11 mouse cellular contexts compared by ENCODE assay signal in genomic region chr1:164681582-164681981, GRCm38 (mm10).
DNase-seq lines count a peak whose midpoint lies in the region; ATAC-seq and TF ChIP-seq lines count a peak whose summit lies in the region.
"Had no signal": no experiment of that assay in that cellular context is flagged by ENCODE, and none has a peak within 500 bp of the region (broad histone marks: within the 10 kb centered on the region; RNA-seq: fewer than 3 reads in every experiment).

No protein-coding gene starts in this region.

- no peaks in the 10 kb centered on the region for H3K4me1 ChIP-seq in hindbrain, embryonic 16.5 days (ENCODE audit: control insufficient read depth, insufficient read depth, low read depth, low read length)
- H3K4me1 ChIP-seq: midbrain, embryonic 10.5 days; neural tube, embryonic 13.5 days had no signal

- H3K4me3 ChIP-seq in left cerebral cortex, adult 2 months, result no peak overlapping the region
- H3K4me3 ChIP-seq in hindbrain, embryonic 16.5 days (ENCODE audit: low read length), result no peak overlapping the region
- H3K4me3 ChIP-seq: midbrain, embryonic 10.5 days; neural tube, embryonic 13.5 days had no signal

- no peak for ATAC-seq in hindbrain, embryonic 16.5 days

- intact Hi-C loops in left cerebral cortex, adult 2 months (cut with DNase I), result loop anchor here (5.0 to 10.0 kb wide), 5 partner anchors 76 to 357 kb away; no protein-coding TSS in a partner anchor

- DNase-seq in cerebellum, postnatal 25 days, result peak; percentile 6
- no peak for DNase-seq in cerebellum, adult 18-20 months
- DNase-seq in left cerebral cortex, adult 2 months (ENCODE audit: extremely low spot score in 1 of 2, low spot score in 2 of 2), result peak in 1 of 2 experiments; percentile 25
- DNase-seq in left cerebral cortex, adult 8-10 months (ENCODE audit: low spot score in 2 of 2), result no peak
- peak; percentile 81 for DNase-seq in fat pad, adult 2 months (ENCODE audit: extremely low read depth, low read depth, low spot score)
- peak; percentile 43 for DNase-seq in lung, postnatal 10 days
- no peak for DNase-seq in thymus, postnatal 14 days
- DNase-seq: liver had no signal

- 57% methylated on average over 5 of the region's 5 CpGs for WGBS in hindbrain, embryonic 16.5 days

- no peak for TF ChIP-seq CTCF in left cerebral cortex, adult 2 months (IDR thresholded peaks at IDR 0.05)

- H3K4me2 ChIP-seq in hindbrain, embryonic 16.5 days (ENCODE audit: low read length), result no peak overlapping the region
- H3K4me2 ChIP-seq: neural tube, embryonic 13.5 days had no signal

- no peaks in the 10 kb centered on the region for H3K27me3 ChIP-seq in hindbrain, embryonic 16.5 days (replicated peaks; ENCODE audit: control insufficient read depth, insufficient read depth, low read length)
- H3K27me3 ChIP-seq: neural tube, embryonic 13.5 days had no signal

- no peak overlapping the region for H3K9ac ChIP-seq in hindbrain, embryonic 16.5 days (ENCODE audit: low read depth, low read length)
- H3K9ac ChIP-seq: neural tube, embryonic 13.5 days had no signal

- H3K9me3 ChIP-seq in hindbrain, embryonic 16.5 days (ENCODE audit: control insufficient read depth, low read length), result 0 out of 2 replicates have a peak, but pooled peaks cover 5% of the 10 kb centered on the region
- H3K9me3 ChIP-seq: midbrain, embryonic 10.5 days; neural tube, embryonic 13.5 days had no signal

- H3K27ac ChIP-seq in left cerebral cortex, adult 2 months, result peak overlapping the region; percentile 80
- no peak overlapping the region for H3K27ac ChIP-seq in hindbrain, embryonic 16.5 days (ENCODE audit: low read depth, low read length)
- H3K27ac ChIP-seq: midbrain, embryonic 10.5 days; neural tube, embryonic 13.5 days had no signal

- no peaks in the 10 kb centered on the region for H3K36me3 ChIP-seq in hindbrain, embryonic 16.5 days (ENCODE audit: control insufficient read depth, insufficient read depth, low read length)
- H3K36me3 ChIP-seq: midbrain, embryonic 10.5 days; neural tube, embryonic 13.5 days had no signal

Comparison
In these comparisons a context has a peak if more than half of its experiments do, and no peak if none do; other contexts are left out.
1. DNase-seq: peak in cerebellum, postnatal 25 days (2 of 2), fat pad, adult 2 months (single experiment) and lung, postnatal 10 days (single experiment); none in cerebellum, adult 18-20 months (0 of 2), left cerebral cortex, adult 8-10 months (0 of 2) and thymus, postnatal 14 days (single experiment).